Mouse (Mus musculus) left cerebral cortex, adult 2 months (tissue): Measurements from ENCODE around the gene Cenpc1. TPM values are rescaled to one million over a fixed set of nuclear protein-coding genes. Genes with fewer than 3 reads are reported as not detected.
A peak's percentile ranks its signal among the peaks of the same experiment; 100 is the strongest.

Experiments
- DNase-seq, 2 experiments: peaks; one replicate each; pipeline ENCODE4 v3.0.0; 2021 to 2022; ENCODE audit warnings: low spot score in 2 of 2, mixed read lengths in 1 of 2; ENCODE audit errors: extremely low spot score in 1 of 2
- H3K27ac ChIP-seq: fragments of 200-600 bp; 2 replicates; pipeline ENCODE4 v1.8.1; 2022
- H3K4me3 ChIP-seq: fragments of 200-600 bp; 2 replicates; pipeline ENCODE4 v1.8.1; 2022
- CTCF ChIP-seq: fragments of 200-600 bp; IDR thresholded peaks from 2 replicates; pipeline ENCODE4 v1.8.1; 2022; ENCODE audit warnings: antibody characterized with exemption, mild to moderate bottlenecking, moderate library complexity
- intact Hi-C: fragments of 180-260 bp; cut with DNase I; formaldehyde crosslinking; loops from one replicate; pipeline ENCODE4 v1.15.1; 2025
- long read RNA-seq, 2 experiments: library from polyadenylated mRNA; stranded (forward); transcript quantifications; one replicate each; pipeline ENCODE4 v2.0.0; 2021; ENCODE audit warnings: borderline mapping rate in 2 of 2
- total RNA-seq, 2 experiments: library from RNA; stranded (reverse); gene quantifications; 2 replicates each; pipeline ENCODE4 v1.2.3; 2021

Cenpc1 gene
- total RNA-seq: 10 to 100 TPM; 22.9 to 25.2 TPM
- long read RNA-seq, experiment 1, transcript Cenpc1-201 (19 exons, 3,192 nt): major isoform, 7 of 20 reads
- long read RNA-seq, experiment 1, partial matches to known transcripts: 1 of 20 reads
- long read RNA-seq, experiment 1, other reads (novel, unspliced or antisense): 12 of 20 reads
- long read RNA-seq, experiment 2, partial matches to known transcripts: 0 of 11 reads
- long read RNA-seq, experiment 2, other reads (novel, unspliced or antisense): 8 of 11 reads

- DNase-seq: peak; percentile 92 to 95
- intact Hi-C loops: loop anchor here (1.0 to 10.0 kb wide), 3 partner anchors 42 to 740 kb away; partner anchors contain the start of genes Uba6 and Ythdc1
- TF ChIP-seq CTCF: no peak
- Histone ChIP-seq H3K4me3 (peak within 1 kb of the TSS; percentile 76), H3K27ac (peak within 1 kb of the TSS; percentile 85)
These were observed at the start of gene Cenpc1 for GRCm38 (mm10) chr5:86065101-86065875. Gene Cenpc1, minus strand, starts transcription at chr5:86065583.

GRCm38 (mm10) chr5:86113997-86114396 lies 48.6 kb upstream of the Cenpc1 start:
- H3K4me3 ChIP-seq: no peak overlapping the region
- no peak for DNase-seq
- TF ChIP-seq CTCF: no peak
- H3K27ac ChIP-seq: no peak overlapping the region
- intact Hi-C loops: loop anchor here (5.0 kb wide), 1 partner anchor 33 kb away; no protein-coding TSS in a partner anchor

GRCm38 (mm10) chr5:86113037-86113436 lies 47.7 kb upstream of the Cenpc1 start:
- no peak for TF ChIP-seq CTCF
- H3K4me3 ChIP-seq: no peak overlapping the region
- intact Hi-C loops: loop anchor here (5.0 kb wide), 1 partner anchor 34 kb away; no protein-coding TSS in a partner anchor
- DNase-seq: no peak
- H3K27ac ChIP-seq: no peak overlapping the region

GRCm38 (mm10) chr5:86111074-86111473 lies 45.7 kb upstream of the Cenpc1 start:
- intact Hi-C loops: loop anchor here (5.0 kb wide), 1 partner anchor 36 kb away; no protein-coding TSS in a partner anchor
- no peak for TF ChIP-seq CTCF
- Histone ChIP-seq H3K4me3 (no peak overlapping the region), H3K27ac (no peak overlapping the region)
- DNase-seq: no peak

- TF ChIP-seq CTCF: no peak
- DNase-seq: no peak
- intact Hi-C loops: loop anchor here (5.0 kb wide), 1 partner anchor 39 kb away; the partner anchor contains the start of gene Cenpc1
- Histone ChIP-seq H3K27ac (no peak overlapping the region), H3K4me3 (no peak overlapping the region)
These were observed 41.2 kb upstream of the Cenpc1 start for GRCm38 (mm10) chr5:86106610-86107009.

- intact Hi-C loops: no loop called here
- no peak for DNase-seq
- Histone ChIP-seq H3K4me3 (no peak overlapping the region), H3K27ac (no peak overlapping the region)
- TF ChIP-seq CTCF: no peak
These were observed 36.8 kb upstream of the Cenpc1 start for GRCm38 (mm10) chr5:86102176-86102575.

GRCm38 (mm10) chr5:86100621-86101020 lies 35.2 kb upstream of the Cenpc1 start:
- Histone ChIP-seq H3K27ac (no peak overlapping the region), H3K4me3 (no peak overlapping the region)
- intact Hi-C loops: no loop called here
- TF ChIP-seq CTCF: no peak
- no peak for DNase-seq

- Histone ChIP-seq H3K4me3 (no peak overlapping the region), H3K27ac (no peak overlapping the region)
- intact Hi-C loops: no loop called here
- TF ChIP-seq CTCF: no peak
- no peak for DNase-seq
These were observed 33.6 kb upstream of the Cenpc1 start for GRCm38 (mm10) chr5:86098988-86099387.

GRCm38 (mm10) chr5:86094754-86095153 lies 29.4 kb upstream of the Cenpc1 start:
- H3K27ac ChIP-seq: no peak overlapping the region
- TF ChIP-seq CTCF: no peak
- no peak overlapping the region for H3K4me3 ChIP-seq
- no peak for DNase-seq
- intact Hi-C loops: no loop called here

GRCm38 (mm10) chr5:86086751-86087150 lies 21.4 kb upstream of the Cenpc1 start:
- H3K27ac ChIP-seq: no peak overlapping the region
- TF ChIP-seq CTCF: no peak
- H3K4me3 ChIP-seq: no peak overlapping the region
- no peak for DNase-seq
- intact Hi-C loops: no loop called here

- no peak overlapping the region for H3K27ac ChIP-seq
- no peak for DNase-seq
- no peak for TF ChIP-seq CTCF
- intact Hi-C loops: no loop called here
- no peak overlapping the region for H3K4me3 ChIP-seq
These were observed 19.6 kb upstream of the Cenpc1 start for GRCm38 (mm10) chr5:86084979-86085378.

- no peak overlapping the region for H3K4me3 ChIP-seq
- DNase-seq: no peak
- intact Hi-C loops: no loop called here
- TF ChIP-seq CTCF: no peak
- no peak overlapping the region for H3K27ac ChIP-seq
These were observed 18.6 kb upstream of the Cenpc1 start for GRCm38 (mm10) chr5:86083987-86084386.
